Mouse (Mus musculus) activated CD4-positive, CD25-positive, alpha-beta regulatory T cell, adult 4 months (primary cell): ENCODE results near the gene Fam25c. TPM values are rescaled to one million over a fixed set of nuclear protein-coding genes. Genes with fewer than 3 reads are reported as not detected.
A peak's percentile ranks its signal among the peaks of the same experiment; 100 is the strongest.

Experiments used
- ATAC-seq: one replicate; pipeline ENCODE4 v1.8.0; 2017
- polyA plus RNA-seq, 2 experiments: library from polyadenylated mRNA; unstranded; fragments of 100-300 nt; shearing (Covaris generic); gene quantifications; one replicate each; pipeline ENCODE4 v1.2.1; 2017

Gene Fam25c
- polyA plus RNA-seq, 2 experiments from 2014 or later, result not detected

- peak; percentile 81 for ATAC-seq
Measured at GRCm38 (mm10) chr14:34363490-34364253, 8.4 kb upstream of the Fam25c start.

DNA sequence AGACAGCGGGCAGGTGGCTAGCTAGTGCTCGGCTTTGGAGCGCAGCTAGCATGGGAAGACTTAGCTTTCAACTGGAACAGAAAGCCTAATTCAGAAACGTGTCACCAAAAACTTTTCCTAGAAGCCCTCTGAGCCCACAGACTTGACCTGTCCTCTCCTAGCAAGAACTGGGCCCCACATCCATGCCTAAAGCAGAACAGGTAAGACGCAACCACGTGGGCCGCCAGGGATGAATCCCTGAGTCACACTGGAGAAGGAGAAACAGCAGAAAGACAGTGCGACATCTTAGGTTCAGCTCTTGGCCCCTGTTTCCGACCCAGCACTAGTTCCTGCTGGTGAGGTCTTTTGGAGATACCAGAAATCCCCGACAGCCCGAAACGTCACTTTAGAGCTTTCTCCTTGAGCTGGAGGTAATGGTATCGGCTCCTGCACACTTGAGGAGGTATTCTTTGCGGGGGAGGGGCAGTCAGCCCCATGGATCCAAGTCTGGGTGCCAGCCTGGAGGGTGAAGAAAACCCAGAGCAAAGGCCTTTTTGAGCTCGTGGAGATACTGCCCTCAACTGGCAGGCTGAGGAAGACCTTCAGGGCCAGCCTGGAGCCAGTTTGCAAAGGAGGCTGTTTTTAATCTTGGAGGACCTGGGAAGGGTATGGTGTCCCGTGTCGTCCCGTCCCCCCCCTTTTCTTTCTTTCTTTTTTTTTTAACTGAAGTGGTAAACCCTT is 7.7 kb upstream of the Fam25c start:
- ATAC-seq, result peak; percentile 54

DNA sequence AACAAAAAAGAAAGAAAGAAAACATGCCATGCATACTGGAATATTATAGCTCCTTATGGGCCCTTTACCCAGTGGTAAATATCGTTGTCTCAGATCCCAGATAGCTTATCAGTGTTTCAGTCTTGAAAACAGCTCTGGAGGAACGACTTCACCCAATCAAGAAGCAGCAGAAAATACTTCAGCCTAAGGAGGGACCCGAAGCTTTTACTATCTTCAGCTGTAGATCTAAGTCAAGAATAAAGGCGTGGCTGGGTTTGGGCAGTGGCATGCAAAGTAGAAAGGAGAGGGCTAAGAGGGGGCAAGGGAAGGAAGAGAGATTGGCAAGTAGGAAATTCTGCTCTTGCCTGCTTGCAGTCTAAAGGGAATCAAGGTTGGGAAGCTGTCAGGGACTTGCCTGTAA is 6.9 kb upstream of the Fam25c start:
- ATAC-seq, result no peak

DNA sequence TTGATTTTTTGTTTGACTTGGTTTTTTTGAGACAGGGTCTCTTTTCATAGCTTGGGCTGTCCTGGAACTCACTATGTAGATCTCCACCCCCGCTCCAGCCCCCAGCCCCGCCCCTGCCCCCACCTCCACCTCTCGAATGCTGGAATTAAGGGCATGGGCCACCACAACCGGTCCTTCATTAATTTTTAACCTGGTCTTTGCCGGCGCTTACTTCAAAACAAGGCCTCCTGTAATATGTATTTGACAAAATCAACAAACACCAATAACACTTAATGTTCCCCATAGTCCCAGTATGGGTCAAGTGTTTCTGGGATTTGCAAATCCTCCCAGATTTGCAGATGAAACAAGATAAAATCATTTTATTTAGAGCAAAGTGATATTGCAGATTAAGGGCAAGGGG is 5.0 kb upstream of the Fam25c start:
- ATAC-seq, result no peak

- no peak for ATAC-seq
Measured at GRCm38 (mm10) chr14:34359676-34360244, 4.5 kb upstream of the Fam25c start.

GRCm38 (mm10) chr14:34357671-34358455 is 2.6 kb upstream of the Fam25c start:
- ATAC-seq, result no peak

GRCm38 (mm10) chr14:34354456-34354855 is 777 bp downstream of the Fam25c start:
- ATAC-seq, result no peak

DNA sequence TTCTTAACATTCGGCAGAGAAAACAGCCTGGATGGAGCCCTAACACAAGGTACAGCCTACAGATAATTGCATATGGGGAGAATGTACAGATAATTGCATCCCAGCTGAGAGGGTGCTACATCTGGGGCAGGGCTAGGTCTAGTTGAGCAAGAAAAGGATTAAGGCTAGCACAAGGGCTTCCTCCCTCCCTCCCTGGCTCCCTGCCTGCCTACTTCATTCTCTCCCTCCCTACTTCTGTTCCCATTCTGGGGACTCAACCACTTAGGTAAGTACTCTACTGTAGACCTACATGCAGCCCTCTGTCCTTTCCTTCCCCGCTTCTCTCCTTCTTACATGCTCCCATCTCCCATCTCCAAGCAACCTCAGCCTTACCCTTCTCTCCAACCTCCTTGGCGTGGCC is 1.9 kb downstream of the Fam25c start:
- no peak for ATAC-seq

DNA sequence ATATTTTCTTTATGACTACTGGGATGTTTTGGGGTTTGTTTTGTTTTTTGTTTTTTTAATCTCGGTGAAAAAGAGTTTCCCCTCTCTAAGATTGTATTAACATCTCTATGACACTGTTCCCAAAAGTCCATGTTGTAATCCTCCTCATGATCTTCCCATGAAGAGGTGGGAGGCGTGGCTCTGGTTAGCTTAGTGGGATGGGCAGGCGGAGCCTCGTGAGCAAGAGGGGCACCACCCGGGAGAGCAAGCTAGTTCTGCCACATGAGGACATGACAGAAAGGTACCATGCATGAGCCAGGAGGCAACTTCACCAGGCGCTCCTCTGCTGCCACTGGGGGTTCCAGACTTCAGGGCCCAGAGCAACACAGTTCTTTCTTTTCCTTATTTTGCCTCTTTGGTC is 2.7 kb downstream of the Fam25c start:
- ATAC-seq, result no peak

DNA sequence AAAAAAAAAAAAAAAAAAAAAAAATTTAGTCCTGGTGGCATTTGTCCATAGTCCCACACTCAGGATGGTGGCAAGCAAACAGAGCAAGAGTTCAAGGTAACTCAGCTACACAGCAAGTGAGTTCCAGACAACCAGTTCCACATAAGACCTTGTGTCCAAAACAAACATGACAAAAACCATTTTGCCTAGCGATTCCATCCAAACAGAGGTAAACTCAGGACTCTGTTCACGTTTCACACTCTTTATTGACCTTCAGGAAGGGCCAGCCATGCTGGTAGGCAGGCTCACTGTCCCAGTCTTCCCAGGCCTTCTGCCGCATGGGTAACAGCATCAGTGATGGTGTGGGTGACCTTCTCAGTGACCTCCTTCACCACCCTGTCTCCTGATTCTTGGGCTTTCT is 3.6 kb downstream of the Fam25c start:
- no peak for ATAC-seq

- ATAC-seq, result no peak
Measured at GRCm38 (mm10) chr14:34349007-34349406, 6.2 kb downstream of the Fam25c start.

GRCm38 (mm10) chr14:34348301-34348700 is 6.9 kb downstream of the Fam25c start:
- ATAC-seq, result no peak

GRCm38 (mm10) chr14:34347084-34347483 is 8.1 kb downstream of the Fam25c start:
- ATAC-seq, result no peak

DNA sequence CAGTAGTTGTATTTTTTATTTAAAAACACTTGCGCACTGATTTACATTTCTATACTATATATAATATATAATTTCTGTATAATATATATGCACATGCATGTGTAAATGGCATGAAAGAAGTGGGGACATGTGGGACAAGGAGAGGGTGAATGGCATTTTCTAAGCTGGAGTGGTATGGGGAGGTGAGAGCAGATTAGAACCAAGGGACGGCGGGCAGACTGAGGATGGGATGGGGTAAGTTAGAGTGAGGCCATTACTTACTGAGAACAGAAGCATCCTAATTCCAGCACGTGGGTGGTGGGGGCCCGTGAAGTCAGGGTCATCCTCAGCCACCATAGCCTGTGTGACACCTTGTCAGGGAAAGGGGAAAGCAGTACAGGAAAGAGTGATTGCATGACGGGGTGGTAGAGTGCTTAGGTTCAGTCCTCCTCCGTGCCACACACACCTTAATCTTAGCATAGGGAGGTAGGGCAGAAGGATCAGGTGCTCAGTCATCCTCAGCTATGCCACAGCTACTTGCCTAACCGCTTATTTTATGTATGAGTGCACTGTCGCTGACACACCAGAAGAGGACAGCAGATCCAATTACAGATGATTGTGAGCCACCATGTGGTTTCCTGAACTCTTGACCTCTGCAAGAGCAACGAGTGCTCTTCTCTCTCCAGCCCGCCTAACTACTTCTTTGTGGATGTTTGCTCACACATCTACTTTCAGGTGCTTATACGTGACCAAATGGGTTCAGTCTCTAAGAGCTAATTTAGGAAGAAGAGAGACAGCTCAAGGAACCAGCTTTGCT is 9.3 kb downstream of the Fam25c start:
- ATAC-seq, result no peak

DNA sequence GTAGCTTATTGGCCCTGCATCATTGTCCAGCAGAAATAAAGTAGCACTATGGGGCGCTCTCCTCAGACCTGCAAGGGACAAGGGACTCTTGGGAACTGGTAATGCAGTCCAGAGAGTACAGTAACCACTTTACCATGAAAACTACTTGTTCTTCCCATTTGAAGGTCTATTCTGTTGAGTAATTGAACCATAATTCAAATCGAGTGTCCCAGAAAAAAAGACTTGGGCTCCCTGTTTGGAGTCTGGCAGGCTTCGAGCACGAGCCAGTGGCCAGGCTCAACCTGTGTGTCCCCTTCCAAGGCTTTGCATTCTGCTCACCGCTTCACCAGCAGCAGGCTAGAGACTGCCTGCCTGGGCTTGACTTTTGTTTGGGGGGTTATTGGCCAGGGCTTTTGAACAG is 10.9 kb downstream of the Fam25c start:
- no peak for ATAC-seq

GRCm38 (mm10) chr14:34343078-34343477 is 12.2 kb downstream of the Fam25c start:
- no peak for ATAC-seq

DNA sequence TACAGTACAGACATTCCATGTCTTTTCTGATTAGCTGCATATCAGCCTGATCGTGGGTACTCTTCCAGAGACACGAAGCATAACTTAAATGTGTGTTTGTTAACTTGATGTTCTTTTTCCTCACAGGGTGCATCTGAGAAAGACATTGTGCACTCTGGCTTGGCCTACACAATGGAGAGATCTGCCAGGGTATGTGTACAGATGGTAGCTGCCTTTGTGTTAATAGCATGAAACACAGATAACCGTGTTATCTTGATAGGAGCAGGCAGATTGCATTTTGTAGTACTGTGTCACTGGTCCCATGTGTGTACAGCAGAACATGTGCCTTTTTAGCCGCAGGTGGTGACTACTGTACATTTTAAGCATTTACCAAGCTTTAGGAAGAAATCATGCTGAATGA is 13.2 kb downstream of the Fam25c start:
- no peak for ATAC-seq

DNA sequence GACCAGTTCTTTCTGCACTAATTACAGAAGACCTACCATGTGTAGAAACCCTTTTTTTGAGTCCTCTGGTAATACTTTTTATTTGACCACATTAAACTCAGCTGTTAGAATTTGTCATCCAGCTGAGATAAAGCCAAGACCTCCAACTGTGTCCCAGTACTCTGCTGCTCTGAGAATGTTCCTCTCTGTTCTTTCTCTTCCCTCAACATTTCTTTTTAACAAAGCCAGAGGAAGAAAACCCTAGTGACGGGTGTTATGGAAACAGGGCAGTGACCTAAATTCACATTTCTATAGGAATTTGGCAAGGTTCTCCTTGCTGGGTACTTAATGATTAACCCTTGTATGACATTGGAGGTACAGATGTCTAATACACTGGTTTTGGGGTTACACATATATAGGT is 15.8 kb downstream of the Fam25c start:
- no peak for ATAC-seq

- ATAC-seq, result no peak
Measured at GRCm38 (mm10) chr14:34332476-34332875, 22.8 kb downstream of the Fam25c start.

- ATAC-seq, result no peak
Measured at GRCm38 (mm10) chr14:34331886-34332285, 23.3 kb downstream of the Fam25c start.

- no peak for ATAC-seq
Measured at GRCm38 (mm10) chr14:34330657-34331158, 24.5 kb downstream of the Fam25c start.

GRCm38 (mm10) chr14:34327618-34328017 is 27.6 kb downstream of the Fam25c start:
- ATAC-seq, result no peak
